Mouse (Mus musculus): ENCODE results near the gene Olfr1029. TPM values are rescaled to one million over a fixed set of nuclear protein-coding genes. Genes with fewer than 3 reads are reported as not detected.
"Not testable (repeated sequence)": the region's sequence is repeated elsewhere in the genome, so short reads cannot be mapped to it uniquely, and the experiment has no call there.

The Olfr1029 gene
- not detected for total RNA-seq (2021)

DNA sequence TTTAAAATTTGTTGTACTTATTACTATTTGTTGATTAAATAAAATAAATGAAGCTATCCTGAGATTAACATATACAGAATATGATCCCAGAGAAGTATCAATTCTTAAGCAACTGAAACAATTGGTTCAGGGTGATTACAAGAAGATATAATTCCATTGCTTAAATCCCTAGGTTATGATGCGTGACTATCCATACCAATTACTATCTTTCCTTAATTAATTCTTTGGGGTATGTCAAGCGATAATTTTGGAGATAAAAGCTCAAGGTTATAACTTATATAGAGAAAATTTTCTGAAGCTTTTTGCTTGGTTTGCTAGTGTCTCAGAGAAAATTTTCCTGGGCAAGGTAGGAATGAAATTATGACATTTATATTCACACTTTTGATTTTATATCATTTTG, at the start of gene Olfr1029:
Gene Olfr1029 (plus strand): TSS at position 301 of the 400 bp plus-strand sequence.
- DNase-seq, result no peak
- intact Hi-C loops (cut with DNase I), result no loop called here

DNA sequence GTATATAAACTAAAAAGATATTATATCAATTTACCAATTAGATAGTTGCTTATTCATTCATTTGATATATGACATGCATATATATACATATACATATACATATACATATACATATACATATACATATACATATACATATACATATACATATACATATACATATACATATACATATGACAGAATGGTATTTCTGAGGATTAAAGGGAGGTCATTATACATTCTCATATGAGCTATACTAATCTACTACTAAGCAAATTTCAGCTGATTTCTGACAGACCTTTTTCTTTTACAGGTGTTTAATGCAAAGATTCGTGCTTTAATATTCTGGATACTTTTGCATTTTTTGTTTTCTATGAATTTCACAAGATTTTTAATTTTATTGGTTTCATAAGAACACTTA, 23.6 kb upstream of the Olfr1029 start, which contains the start of gene Olfr1028:
Gene Olfr1028 (plus strand): TSS at position 301 of the 400 bp plus-strand sequence.
- intact Hi-C loops (cut with DNase I), result no loop called here
- no peak for DNase-seq

DNA sequence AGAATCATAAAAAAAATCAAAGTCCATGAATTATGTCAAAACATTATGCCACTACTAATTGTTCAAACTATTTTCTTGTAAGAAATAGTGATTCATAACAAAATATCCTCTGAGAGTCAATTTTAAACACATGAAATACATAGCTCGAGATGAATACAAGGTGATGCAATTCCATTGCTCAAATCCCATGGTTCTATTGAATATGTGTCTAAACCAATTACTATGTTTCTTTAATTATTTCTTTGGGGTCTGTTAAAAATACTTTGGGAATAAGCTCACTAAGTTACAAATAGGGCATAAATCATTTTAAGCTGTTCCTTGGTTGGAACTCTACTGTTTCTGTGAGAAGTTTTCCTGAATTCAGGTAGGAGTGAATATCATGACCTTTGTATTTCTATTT, 5.3 kb downstream of the Olfr1029 start, which contains the start of gene Olfr1030:
Gene Olfr1030 (plus strand): TSS at position 301 of the 400 bp plus-strand sequence.
- intact Hi-C loops (cut with DNase I), result no loop called here
- DNase-seq, result no peak

DNA sequence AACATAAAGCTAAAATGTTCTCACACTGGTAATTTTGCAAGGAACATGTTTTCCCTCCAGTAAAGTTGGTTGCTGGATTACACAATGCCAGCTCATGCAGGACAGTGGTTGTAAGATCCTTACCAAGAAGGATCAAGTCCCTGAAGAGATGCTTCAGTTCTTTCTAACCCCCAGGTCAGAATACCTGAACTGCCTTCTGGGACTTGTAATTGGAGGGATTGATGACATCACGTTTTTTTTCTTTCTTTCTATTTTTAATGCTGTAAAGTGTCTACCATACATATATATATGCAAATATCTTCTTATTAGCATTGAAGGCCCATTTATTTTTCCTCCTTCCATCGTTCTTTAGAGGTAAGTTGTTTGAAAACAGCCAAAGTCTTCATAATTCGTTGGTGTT, 16.3 kb downstream of the Olfr1029 start, which contains the start of gene Olfr1031:
Gene Olfr1031 (plus strand): TSS at position 301 of the 400 bp plus-strand sequence.
- intact Hi-C loops (cut with DNase I), result no loop called here
- no peak for DNase-seq

DNA sequence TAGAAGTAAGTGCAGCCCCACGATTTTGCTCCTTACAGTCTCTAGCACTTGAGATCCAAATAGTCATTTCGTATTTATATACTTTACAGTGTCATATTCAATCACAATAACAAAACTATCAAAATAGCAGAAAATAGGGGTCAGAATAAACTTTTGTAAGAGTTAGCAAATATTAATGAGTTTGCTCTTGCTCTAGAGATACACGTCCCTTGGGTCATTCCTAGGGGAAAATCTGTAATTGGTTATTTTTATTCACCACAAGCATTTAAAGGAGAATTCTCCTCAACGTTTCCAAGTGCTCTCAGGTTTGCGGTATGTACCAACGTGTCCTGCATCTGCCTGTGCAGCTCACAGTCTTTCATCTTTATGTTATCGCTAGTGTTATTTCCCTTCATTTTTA, 31.5 kb downstream of the Olfr1029 start, which contains the start of gene Olfr1032:
Gene Olfr1032 (plus strand): TSS at position 301 of the 400 bp plus-strand sequence.
- DNase-seq, result no peak
- intact Hi-C loops (cut with DNase I), result no loop called here

- DNase-seq, result peak; percentile 37 to 48
- intact Hi-C loops (cut with DNase I), result not testable (repeated sequence)
These were observed 46.7 kb downstream of the Olfr1029 start, which contains the start of gene Olfr1033 for GRCm38 (mm10) chr2:86020406-86020805. TSS of gene Olfr1033 (plus strand) at chr2:86020633.

DNA sequence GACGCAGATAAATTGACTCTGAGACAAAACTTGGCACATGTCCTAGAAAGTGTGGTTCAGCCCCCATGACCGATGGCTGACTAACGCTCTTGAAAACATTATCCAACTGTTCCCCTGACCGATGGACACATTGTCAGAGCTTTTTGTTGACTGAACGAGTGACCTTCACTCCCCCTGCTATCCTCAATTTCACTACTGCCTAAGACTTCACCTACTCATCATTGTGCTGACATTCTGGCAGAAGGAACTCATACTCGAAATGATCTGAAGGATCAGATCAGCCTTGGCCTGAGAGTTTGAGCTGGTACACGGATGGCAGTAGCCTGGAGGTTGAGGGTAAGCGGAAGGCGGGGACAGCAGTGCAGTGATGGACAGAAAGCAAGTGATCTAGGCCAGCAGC, 47.8 kb downstream of the Olfr1029 start:
- intact Hi-C loops (cut with DNase I); DNase-seq: not testable (repeated sequence)

Other genes starting within 250 kb of the Olfr1029 start
- gene Olfr1012, start 211.1 kb upstream of the Olfr1029 start, total RNA-seq (2021), result not detected
- not detected for gene Olfr1013, start 206.8 kb upstream of the Olfr1029 start, total RNA-seq (2021)
- not detected for gene Olfr1014, start 201.2 kb upstream of the Olfr1029 start, total RNA-seq (2021)
- gene Olfr1015, start 191.9 kb upstream of the Olfr1029 start, total RNA-seq (2021), result not detected
- not detected for gene Olfr1016, start 171.4 kb upstream of the Olfr1029 start, total RNA-seq (2021)
- gene Olfr1018, start 155.4 kb upstream of the Olfr1029 start, total RNA-seq (2021), result not detected
- gene Olfr1019, start 128.4 kb upstream of the Olfr1029 start, total RNA-seq (2021), result not detected
- gene Olfr1020, start 126.9 kb upstream of the Olfr1029 start, total RNA-seq (2021), result not detected
- gene Olfr1022, start 105.3 kb upstream of the Olfr1029 start, total RNA-seq (2021), result not detected
- gene Olfr1023, start 88.3 kb upstream of the Olfr1029 start, total RNA-seq (2021), result not detected
- gene Olfr1024, start 68.8 kb upstream of the Olfr1029 start, total RNA-seq (2021), result not detected
- gene Olfr1025-ps1, start 58.7 kb upstream of the Olfr1029 start, total RNA-seq (2021), result not detected
- not detected for gene Olfr1026, start 52.3 kb upstream of the Olfr1029 start, total RNA-seq (2021)
- not detected for gene Olfr1028, start 23.5 kb upstream of the Olfr1029 start, total RNA-seq (2021)
- not detected for gene Olfr1030, start 5.4 kb downstream of the Olfr1029 start, total RNA-seq (2021)
- gene Olfr1031, start 16.4 kb downstream of the Olfr1029 start, total RNA-seq (2021), result not detected
- not detected for gene Olfr1032, start 31.6 kb downstream of the Olfr1029 start, total RNA-seq (2021)
- 1 to 10 TPM; 1.2 to 8.1 TPM for gene Olfr1033, start 46.7 kb downstream of the Olfr1029 start, total RNA-seq (2021)
- gene Olfr1034, start 72.0 kb downstream of the Olfr1029 start, total RNA-seq (2021), result under 1 TPM; 0.10 to 0.17 TPM
- gene Olfr1036, start 100.1 kb downstream of the Olfr1029 start, total RNA-seq (2021), result not detected
- gene Olfr1037, start 113.5 kb downstream of the Olfr1029 start, total RNA-seq (2021), result not detected
- not detected for gene Olfr1039, start 162.0 kb downstream of the Olfr1029 start, total RNA-seq (2021)
- gene Olfr1040, start 172.8 kb downstream of the Olfr1029 start, total RNA-seq (2021), result not detected
- not detected for gene Olfr1042, start 187.9 kb downstream of the Olfr1029 start, total RNA-seq (2021)
- not detected for gene Olfr1043, start 193.6 kb downstream of the Olfr1029 start, total RNA-seq (2021)
- gene Olfr1044, start 203.9 kb downstream of the Olfr1029 start, total RNA-seq (2021), result not detected
- gene Olfr52, start 211.8 kb downstream of the Olfr1029 start, total RNA-seq (2021), result not detected
- not detected for gene Olfr1045, start 229.1 kb downstream of the Olfr1029 start, total RNA-seq (2021)
- not detected for gene Olfr1046, start 245.4 kb downstream of the Olfr1029 start, total RNA-seq (2021)